Mouse (Mus musculus): ENCODE results near the gene Sept1.

GRCm38 (mm10) chr7:127262218-127262961 is 29.5 kb upstream of the Sept1 start:
- TF ChIP-seq GATA1 (IDR thresholded peaks at IDR 0.05; ENCODE audit: low read depth, low read length): peak; percentile 71
- no peak for TF ChIP-seq CTCF (IDR thresholded peaks at IDR 0.05 in 2 of 3, conservative IDR thresholded peaks at IDR 0.05 in 1 of 3; ENCODE audit: control insufficient read depth in 1 of 3, insufficient read depth in 1 of 3, low read depth in 2 of 3, low read length in 3 of 3, poor library complexity in 1 of 3, severe bottlenecking in 1 of 3)
- TF ChIP-seq ZC3H11A (IDR thresholded peaks at IDR 0.05; ENCODE audit: low read depth, low read length): no peak
- TF ChIP-seq MAX (IDR thresholded peaks at IDR 0.05; ENCODE audit: low read length): no peak
- TF ChIP-seq TAL1 (IDR thresholded peaks at IDR 0.05; ENCODE audit: low read length): peak; percentile 74
- no peak for TF ChIP-seq TBP (IDR thresholded peaks at IDR 0.05; ENCODE audit: low read depth, low read length)
- no peak for TF ChIP-seq ZNF384 (IDR thresholded peaks at IDR 0.05; ENCODE audit: low read depth, low read length)
- TF ChIP-seq POLR2A (IDR thresholded peaks at IDR 0.05; ENCODE audit: control insufficient read depth in 1 of 2, insufficient read depth in 1 of 2, low read depth in 1 of 2, low read length in 2 of 2, poor library complexity in 1 of 2): no peak
- TF ChIP-seq EP300 (IDR thresholded peaks at IDR 0.05; ENCODE audit: low read depth in 1 of 2, low read length in 2 of 2): peak; percentile 57 to 80
- TF ChIP-seq POLR2AphosphoS5 (IDR thresholded peaks at IDR 0.05; ENCODE audit: borderline replicate concordance, low read depth, low read length): no peak
- no peak for TF ChIP-seq CHD2 (IDR thresholded peaks at IDR 0.05; ENCODE audit: low read length)
- TF ChIP-seq NELFE (IDR thresholded peaks at IDR 0.05; ENCODE audit: low read depth, low read length): no peak
- TF ChIP-seq SMC3 (IDR thresholded peaks at IDR 0.05; ENCODE audit: low read depth, low read length): no peak

Measured in MEL (cell line).